Mouse (Mus musculus): ENCODE results near the gene Olfr420.

DNA sequence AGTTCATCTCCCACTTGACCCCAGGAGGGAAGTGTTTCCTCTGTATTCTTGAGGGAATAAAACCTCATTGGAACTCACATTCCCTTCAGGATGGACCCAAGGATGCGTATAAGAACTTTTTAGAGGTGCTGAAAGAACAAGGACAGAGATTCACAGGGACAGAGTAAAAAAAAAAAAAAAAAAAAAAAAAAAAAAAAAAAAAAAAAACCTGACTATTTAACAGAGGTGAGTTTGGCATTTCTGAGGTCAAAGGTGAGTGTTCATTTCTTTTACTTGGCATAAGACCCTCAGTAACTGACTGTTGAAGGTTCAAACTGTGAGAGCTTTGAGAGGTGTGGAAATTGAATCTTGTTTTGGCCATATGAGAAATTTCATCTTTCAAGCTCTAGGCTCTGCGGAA lies 6.1 kb upstream of the Olfr420 start:
- TF ChIP-seq CTCF (IDR thresholded peaks at IDR 0.05; ENCODE audit: extremely low read depth, insufficient read depth, insufficient read length, insufficient replicate concordance), result no peak
- TF ChIP-seq POLR2A (IDR thresholded peaks at IDR 0.05; ENCODE audit: low read depth, low read length), result no peak

Measured in spleen, adult 2 months (tissue).